Comparison of ENCODE assay signal across 28 mouse cellular contexts in the genomic region with DNA sequence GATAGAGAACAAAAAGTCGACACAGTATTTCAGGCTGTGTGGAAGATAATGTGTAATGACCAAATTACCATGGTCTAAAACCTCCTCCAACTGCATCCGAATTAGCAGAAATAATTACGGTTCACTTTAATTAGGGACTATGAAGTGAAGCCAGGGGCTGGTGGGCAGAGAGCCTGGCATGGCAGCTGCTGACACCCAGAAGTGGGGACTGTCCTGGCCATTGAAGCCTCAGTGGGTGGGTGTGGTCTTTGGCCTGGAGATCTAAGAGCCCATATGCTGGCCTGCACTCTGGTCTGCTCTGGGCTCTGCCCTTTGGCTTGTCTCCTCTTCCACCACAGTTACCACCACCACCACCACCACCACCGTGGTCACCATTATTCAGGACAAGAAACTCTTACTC. TPM values are rescaled to one million over a fixed set of nuclear protein-coding genes. Genes with fewer than 3 reads are reported as not detected.
DNase-seq lines count a peak whose midpoint lies in the region; ATAC-seq lines count a peak whose summit lies in the region.
"Had no signal": no experiment of that assay in that cellular context is flagged by ENCODE, and none has a peak within 500 bp of the region (broad histone marks: within the 10 kb centered on the region; RNA-seq: fewer than 3 reads in every experiment).

No protein-coding gene starts in this region.

- DNase-seq in cerebellum, postnatal 10 days = peak; percentile 74 to 82
- DNase-seq in cerebellum, adult 11 months = no peak
- DNase-seq in hindbrain, embryonic 14.5 days (ENCODE audit: low spot score) = no peak
- DNase-seq in embryo, embryonic 10.5 days (ENCODE audit: low spot score) = no peak
- DNase-seq: adrenal gland, adult 8-10 months; cerebellum, adult 9-11 months; gastrocnemius, postnatal 25 days; heart, adult 11 months; kidney, adult 11 months; kidney, postnatal 25 days; layer of hippocampus, postnatal 36 days; liver; lung, embryonic 14.5 days; lung, postnatal 14 days; thymus, adult 2 months; thymus, postnatal 36 days had no signal

- no peak for ATAC-seq in hindbrain, embryonic 13.5 days (ENCODE audit: low FRiP score)
- no peak for ATAC-seq in hindbrain, embryonic 14.5 days (ENCODE audit: low FRiP score)
- ATAC-seq in midbrain, embryonic 13.5 days = no peak
- no peak for ATAC-seq in midbrain, embryonic 15.5 days (replicated peaks)
- ATAC-seq in forebrain, embryonic 16.5 days = peak; percentile 49
- ATAC-seq: inflammation-experienced regulatory T-cells, adult 6 months had no signal

- WGBS in hindbrain, embryonic 13.5 days = 74% methylated on average over 4 of the region's 4 CpGs
- WGBS in hindbrain, embryonic 14.5 days = 71% methylated on average over 4 of the region's 4 CpGs
- WGBS in midbrain, embryonic 13.5 days = 82% methylated on average over 4 of the region's 4 CpGs
- WGBS in midbrain, embryonic 15.5 days = 79% methylated on average over 4 of the region's 4 CpGs
- 50% methylated on average over 4 of the region's 4 CpGs for WGBS in forebrain, embryonic 16.5 days

- H3K9me3 ChIP-seq in hindbrain, embryonic 13.5 days = no peaks in the 10 kb centered on the region
- H3K9me3 ChIP-seq in hindbrain, embryonic 14.5 days (ENCODE audit: control insufficient read depth, low read length) = no peaks in the 10 kb centered on the region
- no peaks in the 10 kb centered on the region for H3K9me3 ChIP-seq in midbrain, embryonic 13.5 days
- H3K9me3 ChIP-seq in midbrain, embryonic 15.5 days = no peaks in the 10 kb centered on the region
- H3K9me3 ChIP-seq in forebrain, embryonic 16.5 days (ENCODE audit: control insufficient read depth, low read length) = no peaks in the 10 kb centered on the region
- H3K9me3 ChIP-seq: embryonic facial prominence, embryonic 10.5 days; embryonic facial prominence, embryonic 15.5 days; heart, embryonic 10.5 days; heart, embryonic 15.5 days; kidney, embryonic 15.5 days; liver, embryonic 15.5 days had no signal

- H3K27ac ChIP-seq in hindbrain, embryonic 13.5 days = peak overlapping the region; percentile 60; the same call in 1 of the 2 replicates
- H3K27ac ChIP-seq in hindbrain, embryonic 14.5 days = no peak overlapping the region
- peak overlapping the region; percentile 16; the same call in 1 of the 2 replicates for H3K27ac ChIP-seq in midbrain, embryonic 13.5 days
- H3K27ac ChIP-seq in midbrain, embryonic 15.5 days = no peak overlapping the region
- no peak overlapping the region for H3K27ac ChIP-seq in forebrain, embryonic 16.5 days (ENCODE audit: low read length)
- H3K27ac ChIP-seq: embryonic facial prominence, embryonic 15.5 days; heart, embryonic 10.5 days; heart, embryonic 15.5 days; kidney, embryonic 15.5 days; liver, embryonic 15.5 days had no signal

- H3K36me3 ChIP-seq in hindbrain, embryonic 13.5 days = peaks cover 48% of the 10 kb centered on the region
- peaks cover 47% of the 10 kb centered on the region for H3K36me3 ChIP-seq in hindbrain, embryonic 14.5 days (replicated peaks; ENCODE audit: control insufficient read depth, insufficient read depth)
- peaks cover 64% of the 10 kb centered on the region for H3K36me3 ChIP-seq in midbrain, embryonic 13.5 days
- H3K36me3 ChIP-seq in midbrain, embryonic 15.5 days (replicated peaks) = peaks cover 10% of the 10 kb centered on the region
- peaks cover 16% of the 10 kb centered on the region for H3K36me3 ChIP-seq in forebrain, embryonic 16.5 days (ENCODE audit: control insufficient read depth, insufficient read depth)
- H3K36me3 ChIP-seq: liver, embryonic 15.5 days had no signal

- peaks cover 57% of the 10 kb centered on the region for H3K4me1 ChIP-seq in hindbrain, embryonic 13.5 days (replicated peaks)
- H3K4me1 ChIP-seq in hindbrain, embryonic 14.5 days (replicated peaks; ENCODE audit: control insufficient read depth, insufficient read depth, low read length) = peaks cover under 1% of the 10 kb centered on the region; the same call in 1 of the 2 replicates
- H3K4me1 ChIP-seq in midbrain, embryonic 13.5 days (replicated peaks) = peaks cover 26% of the 10 kb centered on the region
- peaks cover 7% of the 10 kb centered on the region; the same call in 1 of the 2 replicates for H3K4me1 ChIP-seq in midbrain, embryonic 15.5 days
- H3K4me1 ChIP-seq in forebrain, embryonic 16.5 days (replicated peaks; ENCODE audit: control insufficient read depth, insufficient read depth, low read length) = peaks cover 18% of the 10 kb centered on the region
- H3K4me1 ChIP-seq: liver, embryonic 15.5 days had no signal

- H3K4me3 ChIP-seq in hindbrain, embryonic 13.5 days = no peak overlapping the region
- no peak overlapping the region for H3K4me3 ChIP-seq in hindbrain, embryonic 14.5 days (replicated peaks; ENCODE audit: low read length)
- no peak overlapping the region for H3K4me3 ChIP-seq in midbrain, embryonic 13.5 days (replicated peaks)
- no peak overlapping the region for H3K4me3 ChIP-seq in midbrain, embryonic 15.5 days
- no peak overlapping the region for H3K4me3 ChIP-seq in forebrain, embryonic 16.5 days (replicated peaks; ENCODE audit: low read length)
- H3K4me3 ChIP-seq: embryonic facial prominence, embryonic 10.5 days; embryonic facial prominence, embryonic 15.5 days; heart, embryonic 10.5 days; heart, embryonic 15.5 days; kidney, embryonic 15.5 days; liver, embryonic 15.5 days had no signal

- no peak overlapping the region for H3K9ac ChIP-seq in hindbrain, embryonic 13.5 days
- H3K9ac ChIP-seq in hindbrain, embryonic 14.5 days = no peak overlapping the region
- no peak overlapping the region for H3K9ac ChIP-seq in midbrain, embryonic 13.5 days (replicated peaks)
- H3K9ac ChIP-seq in midbrain, embryonic 15.5 days = no peak overlapping the region
- H3K9ac ChIP-seq in forebrain, embryonic 16.5 days (replicated peaks; ENCODE audit: low read depth, low read length) = no peak overlapping the region
- H3K9ac ChIP-seq: embryonic facial prominence, embryonic 15.5 days; heart, embryonic 15.5 days; kidney, embryonic 15.5 days; liver, embryonic 15.5 days; lung, embryonic 14.5 days had no signal

- H3K4me2 ChIP-seq in hindbrain, embryonic 13.5 days = no peak overlapping the region
- no peak overlapping the region for H3K4me2 ChIP-seq in hindbrain, embryonic 14.5 days (replicated peaks)
- no peak overlapping the region for H3K4me2 ChIP-seq in midbrain, embryonic 13.5 days (replicated peaks)
- H3K4me2 ChIP-seq in midbrain, embryonic 15.5 days = no peak overlapping the region
- H3K4me2 ChIP-seq in forebrain, embryonic 16.5 days (ENCODE audit: low read length) = no peak overlapping the region
- H3K4me2 ChIP-seq: embryonic facial prominence, embryonic 15.5 days; heart, embryonic 15.5 days; kidney, embryonic 15.5 days; liver, embryonic 15.5 days; lung, embryonic 14.5 days had no signal

- H3K27me3 ChIP-seq in hindbrain, embryonic 13.5 days = no peaks in the 10 kb centered on the region
- no peaks in the 10 kb centered on the region for H3K27me3 ChIP-seq in hindbrain, embryonic 14.5 days (ENCODE audit: control insufficient read depth, insufficient read depth, low read length)
- no peaks in the 10 kb centered on the region for H3K27me3 ChIP-seq in midbrain, embryonic 13.5 days
- H3K27me3 ChIP-seq in midbrain, embryonic 15.5 days (replicated peaks) = no peaks in the 10 kb centered on the region
- no peaks in the 10 kb centered on the region for H3K27me3 ChIP-seq in forebrain, embryonic 16.5 days (replicated peaks; ENCODE audit: control insufficient read depth, insufficient read depth, low read length)
- H3K27me3 ChIP-seq: CH12.LX; embryonic facial prominence, embryonic 15.5 days; heart, embryonic 15.5 days; kidney, embryonic 15.5 days; liver, embryonic 15.5 days had no signal

RNA-seq across cellular contexts. Expression of a gene that starts 53.2 kb away (rescaled TPM):
- polyA plus RNA-seq in hindbrain, embryonic 13.5 days (2015; fragmentation: Nextera tagmentation; extraction: Ambion mirVana) = 56.6 and 57.9 TPM in 2 replicates
- polyA plus RNA-seq in hindbrain, embryonic 14.5 days (2014; fragmentation: Nextera tagmentation; extraction: Ambion mirVana) = 57.4 and 61.9 TPM in 2 replicates
- polyA plus RNA-seq in midbrain, embryonic 13.5 days (2015; fragmentation: Nextera tagmentation; extraction: Ambion mirVana) = 57.8 and 62.6 TPM in 2 replicates
- polyA plus RNA-seq in midbrain, embryonic 15.5 days (2015; fragmentation: Nextera tagmentation; extraction: Ambion mirVana) = 63.4 and 64.4 TPM in 2 replicates
- polyA plus RNA-seq in forebrain, embryonic 16.5 days (2015; fragmentation: Nextera tagmentation; extraction: Ambion mirVana) = 53.0 and 55.3 TPM in 2 replicates

RNA-seq across cellular contexts. Expression of a gene that starts 53.2 kb away (rescaled TPM):
- 39.2 and 42.0 TPM in 2 replicates for polyA plus RNA-seq in hindbrain, embryonic 13.5 days (2015; fragmentation: Nextera tagmentation; extraction: Ambion mirVana)
- 29.2 and 30.2 TPM in 2 replicates for polyA plus RNA-seq in hindbrain, embryonic 14.5 days (2014; fragmentation: Nextera tagmentation; extraction: Ambion mirVana)
- 36.6 and 42.6 TPM in 2 replicates for polyA plus RNA-seq in midbrain, embryonic 13.5 days (2015; fragmentation: Nextera tagmentation; extraction: Ambion mirVana)
- polyA plus RNA-seq in midbrain, embryonic 15.5 days (2015; fragmentation: Nextera tagmentation; extraction: Ambion mirVana) = 35.2 and 36.2 TPM in 2 replicates
- polyA plus RNA-seq in forebrain, embryonic 16.5 days (2015; fragmentation: Nextera tagmentation; extraction: Ambion mirVana) = 37.7 and 40.8 TPM in 2 replicates

Comparison
In these comparisons a context has a peak if more than half of its experiments do, and no peak if none do; other contexts are left out.
1. DNase-seq: peak in cerebellum, postnatal 10 days (2 of 2); none in cerebellum, adult 11 months (single experiment), hindbrain, embryonic 14.5 days (single experiment) and embryo, embryonic 10.5 days (single experiment).
2. H3K27ac ChIP-seq: peak in hindbrain, embryonic 13.5 days (single experiment) and midbrain, embryonic 13.5 days (single experiment); none in hindbrain, embryonic 14.5 days (single experiment), midbrain, embryonic 15.5 days (single experiment) and forebrain, embryonic 16.5 days (single experiment).